Mouse (Mus musculus) frontal cortex, adult 2 months (tissue): Measurements from ENCODE around the gene Upk3a. TPM values are rescaled to one million over a fixed set of nuclear protein-coding genes. Genes with fewer than 3 reads are reported as not detected.

ENCODE experiments used
- DNase-seq, 2 experiments: peaks; one replicate each; pipeline ENCODE4 v3.0.0; 2022; ENCODE audit warnings: low spot score in 1 of 2; ENCODE audit errors: extremely low spot score in 1 of 2
- polyA plus RNA-seq: library from polyadenylated mRNA; depleted of rRNA; stranded (reverse); fragments of >200 nt; gene quantifications from 2 replicates; pipeline ENCODE4 v1.2.3, GENCODE M21; 2012; rRNA removed

Gene Upk3a
- polyA plus RNA-seq, 1 experiment: 0.34 TPM

GRCm38 (mm10) chr15:85043761-85044160 is 26.8 kb downstream of the Upk3a start:
- DNase-seq: no peak

- peak in 1 of 2 experiments; percentile 59 for DNase-seq
Observed at GRCm38 (mm10) chr15:85046230-85046950, 29.4 kb downstream of the Upk3a start.

DNA sequence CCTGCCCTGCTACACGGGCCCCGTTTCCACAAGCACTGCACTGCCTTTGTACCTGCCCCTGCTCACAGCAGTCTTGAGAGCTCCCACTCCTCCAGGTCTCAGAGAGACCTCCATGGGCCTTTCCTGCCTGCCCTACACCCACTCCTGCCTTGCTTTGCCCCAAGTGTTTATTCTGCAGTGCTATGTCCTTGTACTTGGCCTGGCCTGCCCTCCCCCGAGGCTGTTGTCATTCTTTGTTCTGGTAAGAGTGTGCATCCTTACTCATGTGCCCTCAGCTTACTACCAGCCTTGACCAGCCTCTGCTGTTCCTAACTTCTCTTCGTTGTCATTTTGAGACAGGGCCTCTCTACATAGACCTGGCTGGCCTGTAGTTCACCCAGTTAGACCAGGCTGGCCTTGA is 30.9 kb downstream of the Upk3a start:
- DNase-seq: no peak

- DNase-seq: no peak
Observed at GRCm38 (mm10) chr15:85049758-85050157, 32.8 kb downstream of the Upk3a start.

DNA sequence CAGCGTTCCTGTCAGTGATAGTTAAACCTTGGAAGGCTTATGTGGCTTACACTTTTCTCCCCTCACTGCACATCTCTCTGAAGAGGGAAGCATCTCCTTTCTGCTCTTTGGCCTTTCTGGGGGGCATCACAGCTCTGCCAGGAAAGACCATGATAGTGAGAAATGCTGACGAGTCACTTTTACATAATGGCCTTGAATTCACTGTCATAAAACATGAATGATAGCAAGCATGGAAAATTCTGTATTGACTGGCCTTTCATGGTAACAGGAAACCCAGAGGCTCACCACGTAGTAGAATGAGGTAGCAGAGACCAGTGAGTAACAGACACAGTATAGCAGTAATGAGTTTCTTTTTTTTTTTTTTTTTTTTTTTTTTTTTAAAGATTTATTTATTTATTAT is 37.2 kb downstream of the Upk3a start:
- DNase-seq: no peak

DNA sequence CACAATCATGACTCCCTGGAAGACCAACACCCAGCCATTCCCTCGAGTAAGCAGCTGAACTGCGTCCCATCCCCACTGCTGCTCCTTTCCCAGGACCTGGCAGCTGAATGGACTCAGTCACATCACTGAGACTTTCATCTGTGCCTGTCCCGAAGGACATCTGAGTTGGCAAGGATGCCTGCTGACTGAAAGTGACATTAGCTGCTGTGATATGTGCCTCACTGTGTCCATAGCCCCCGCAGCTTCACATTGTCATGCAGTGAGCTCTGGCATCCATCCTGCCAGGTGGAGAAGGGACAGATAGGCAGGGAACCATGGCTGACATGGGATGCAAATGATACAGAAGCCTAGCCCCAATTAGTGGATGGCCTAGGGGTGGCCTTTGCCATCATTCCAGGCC is 38.2 kb downstream of the Upk3a start:
- no peak for DNase-seq

DNA sequence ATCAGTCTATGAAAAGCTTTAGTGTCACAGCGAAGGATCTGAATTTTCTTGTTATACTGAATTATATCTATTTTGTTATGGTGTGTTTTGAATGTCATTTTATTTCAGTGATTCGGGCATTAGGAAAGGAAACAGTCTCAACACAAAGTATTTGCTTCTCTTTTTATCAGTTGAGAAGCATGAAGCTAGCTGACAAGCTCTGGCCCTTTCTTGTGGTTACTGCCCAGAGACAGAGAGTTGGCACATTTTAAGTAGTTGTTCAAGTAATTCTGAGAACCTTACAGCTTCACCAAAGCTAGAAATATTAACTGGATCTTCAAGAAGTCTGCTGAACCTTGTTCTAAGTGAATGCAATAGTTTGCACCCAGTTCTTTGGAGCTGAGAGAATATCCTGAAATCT is 46.5 kb downstream of the Upk3a start:
- no peak for DNase-seq

DNA sequence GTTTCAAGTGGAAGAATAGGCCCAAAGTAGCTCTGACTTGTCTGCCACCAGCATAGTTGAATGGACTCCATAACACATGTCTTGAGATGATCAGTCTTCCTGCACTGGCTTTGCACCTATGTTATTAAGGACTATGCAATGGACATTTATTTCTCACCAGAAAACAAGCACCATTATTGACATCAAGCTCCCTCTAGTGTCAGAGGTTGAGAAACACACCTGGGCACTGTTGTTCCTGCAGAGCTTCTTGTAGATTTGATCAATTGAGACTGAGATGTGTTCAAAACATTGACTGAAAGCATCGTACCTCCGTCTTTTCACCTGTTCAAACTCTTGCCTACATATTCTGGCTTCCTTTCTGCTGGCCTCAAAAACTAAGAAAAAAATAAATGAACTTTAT is 53.6 kb downstream of the Upk3a start:
- peak in 1 of 2 experiments; percentile 69 for DNase-seq

Other genes starting within 250 kb of the Upk3a start
- 23.5 and 24.7 TPM in 2 replicates for gene Phf21b, start 161.1 kb upstream of the Upk3a start, polyA plus RNA-seq
- gene Gm29666, start 97.1 kb upstream of the Upk3a start, polyA plus RNA-seq: 2.2 and 2.5 TPM in 2 replicates
- gene Nup50, start 93.7 kb upstream of the Upk3a start, polyA plus RNA-seq: 13.9 and 14.7 TPM in 2 replicates
- gene 5031439G07Rik, start 28.6 kb upstream of the Upk3a start, polyA plus RNA-seq: 59.7 and 61.2 TPM in 2 replicates
- 18.9 and 20.9 TPM in 2 replicates for gene Fam118a, start 11.8 kb downstream of the Upk3a start, polyA plus RNA-seq
- gene Smc1b, start 114.8 kb downstream of the Upk3a start, polyA plus RNA-seq: 0.02 and 0.04 TPM in 2 replicates
- gene Ribc2, start 114.9 kb downstream of the Upk3a start, polyA plus RNA-seq: 0.29 and 0.58 TPM in 2 replicates
- 10.6 and 11.9 TPM in 2 replicates for gene Fbln1, start 188.8 kb downstream of the Upk3a start, polyA plus RNA-seq